Comparison of ENCODE assay signal across 8 mouse cellular contexts in genomic region chr16:49855836-49856503, GRCm38 (mm10). TPM values are rescaled to one million over a fixed set of nuclear protein-coding genes. Genes with fewer than 3 reads are reported as not detected.
A peak's percentile ranks its signal among the peaks of the same experiment; 100 is the strongest.
DNase-seq lines count a peak whose midpoint lies in the region; ATAC-seq and TF ChIP-seq lines count a peak whose summit lies in the region.

No protein-coding gene starts in this region.

- H3K4me3 ChIP-seq in heart, embryonic 15.5 days = peak overlapping the region; percentile 92
- peak overlapping the region; percentile 73 for H3K4me3 ChIP-seq in ES-Bruce4 (ENCODE audit: low read depth, low read length)
- peak overlapping the region; percentile 89 for H3K4me3 ChIP-seq in embryonic facial prominence, embryonic 11.5 days (ENCODE audit: low read depth, low read length)
- H3K4me3 ChIP-seq in intestine, postnatal 0 days (ENCODE audit: low read depth, low read length) = peak overlapping the region; percentile 97
- peak overlapping the region; percentile 99 for H3K4me3 ChIP-seq in midbrain, postnatal 0 days (ENCODE audit: low read depth, low read length)

- H3K27ac ChIP-seq in heart, embryonic 15.5 days = peak overlapping the region; percentile 99
- no peak overlapping the region for H3K27ac ChIP-seq in ES-Bruce4 (ENCODE audit: insufficient read depth, low read length)
- H3K27ac ChIP-seq in embryonic facial prominence, embryonic 11.5 days (replicated peaks; ENCODE audit: low read depth, low read length) = peak overlapping the region; percentile 96
- peak overlapping the region; percentile 97 for H3K27ac ChIP-seq in intestine, postnatal 0 days (ENCODE audit: low read depth, low read length)
- H3K27ac ChIP-seq in midbrain, postnatal 0 days (ENCODE audit: low read depth, low read length) = peak overlapping the region; percentile 94

- no peak for DNase-seq in heart, postnatal 4 days
- peak; percentile 68 for DNase-seq in embryonic facial prominence, embryonic 11.5 days (ENCODE audit: low spot score)
- peak; percentile 67 for DNase-seq in midbrain, postnatal 0 days (ENCODE audit: low spot score)
- no peak for DNase-seq in urinary bladder, postnatal 25 days (ENCODE audit: low spot score)

- no peak for TF ChIP-seq EP300 in ES-Bruce4 (IDR thresholded peaks at IDR 0.05; ENCODE audit: insufficient read depth, low read depth, low read length)

- TF ChIP-seq CTCF in ES-Bruce4 (IDR thresholded peaks at IDR 0.05; ENCODE audit: low read depth, low read length) = no peak
- TF ChIP-seq CTCF in intestine, postnatal 0 days (IDR thresholded peaks at IDR 0.05; ENCODE audit: low read depth) = no peak
- TF ChIP-seq CTCF in midbrain, postnatal 0 days (IDR thresholded peaks at IDR 0.05) = no peak

- TF ChIP-seq POLR2A in ES-Bruce4 (IDR thresholded peaks at IDR 0.05; ENCODE audit: insufficient read depth, low read length) = no peak

- no peaks in the 10 kb centered on the region for H3K27me3 ChIP-seq in heart, embryonic 15.5 days
- peaks cover 2% of the 10 kb centered on the region; the same call in 1 of the 2 replicates for H3K27me3 ChIP-seq in ES-Bruce4 (ENCODE audit: control insufficient read depth, insufficient read depth, low read length, poor library complexity, severe bottlenecking)
- no peaks in the 10 kb centered on the region for H3K27me3 ChIP-seq in embryonic facial prominence, embryonic 11.5 days (ENCODE audit: control insufficient read depth, insufficient read depth, low read length)
- no peaks in the 10 kb centered on the region for H3K27me3 ChIP-seq in intestine, postnatal 0 days (replicated peaks; ENCODE audit: control insufficient read depth, insufficient read depth, low read length)
- H3K27me3 ChIP-seq in midbrain, postnatal 0 days (ENCODE audit: insufficient read depth, low read length) = no peaks in the 10 kb centered on the region

- peaks cover 20% of the 10 kb centered on the region for H3K4me1 ChIP-seq in heart, embryonic 15.5 days (replicated peaks)
- peaks cover 2% of the 10 kb centered on the region for H3K4me1 ChIP-seq in ES-Bruce4 (ENCODE audit: control insufficient read depth, insufficient read depth, low read length)
- no peaks in the 10 kb centered on the region for H3K4me1 ChIP-seq in embryonic facial prominence, embryonic 11.5 days (ENCODE audit: control insufficient read depth, insufficient read depth, low read length)
- 0 out of 2 replicates have a peak, but pooled peaks cover 5% of the 10 kb centered on the region for H3K4me1 ChIP-seq in intestine, postnatal 0 days (replicated peaks; ENCODE audit: control insufficient read depth, insufficient read depth, low read length)
- H3K4me1 ChIP-seq in midbrain, postnatal 0 days (ENCODE audit: insufficient read depth, low read length) = no peaks in the 10 kb centered on the region

- no peaks in the 10 kb centered on the region for H3K36me3 ChIP-seq in heart, embryonic 15.5 days
- H3K36me3 ChIP-seq in ES-Bruce4 (ENCODE audit: control insufficient read depth, insufficient read depth, low read length, poor library complexity, severe bottlenecking) = no peaks in the 10 kb centered on the region
- H3K36me3 ChIP-seq in embryonic facial prominence, embryonic 11.5 days (replicated peaks; ENCODE audit: control insufficient read depth, insufficient read depth, low read depth, low read length) = no peaks in the 10 kb centered on the region
- H3K36me3 ChIP-seq in intestine, postnatal 0 days (ENCODE audit: control insufficient read depth, insufficient read depth) = no peaks in the 10 kb centered on the region
- H3K36me3 ChIP-seq in midbrain, postnatal 0 days (ENCODE audit: insufficient read depth, low read length) = no peaks in the 10 kb centered on the region

- peak overlapping the region; percentile 80 for H3K4me2 ChIP-seq in heart, embryonic 15.5 days
- H3K4me2 ChIP-seq in embryonic facial prominence, embryonic 11.5 days (ENCODE audit: low read depth, low read length) = peak overlapping the region; percentile 31
- H3K4me2 ChIP-seq in intestine, postnatal 0 days (replicated peaks; ENCODE audit: low read depth) = peak overlapping the region; percentile 67
- peak overlapping the region; percentile 70 for H3K4me2 ChIP-seq in midbrain, postnatal 0 days (ENCODE audit: low read depth, low read length, poor library complexity, severe bottlenecking)

- peak; percentile 72 for ATAC-seq in heart, embryonic 15.5 days (replicated peaks; ENCODE audit: insufficient number of reproducible peaks, insufficient read depth, low FRiP score, low read depth)
- ATAC-seq in embryonic facial prominence, embryonic 11.5 days (replicated peaks; ENCODE audit: insufficient number of reproducible peaks, low FRiP score, low TSS enrichment, low read depth) = peak; percentile 81
- peak; percentile 53 for ATAC-seq in intestine, postnatal 0 days
- peak; percentile 81 for ATAC-seq in midbrain, postnatal 0 days (ENCODE audit: low FRiP score)
- no peak for ATAC-seq in erythroid progenitor cell, adult 5-6 weeks (replicated peaks; ENCODE audit: low FRiP score, poor library complexity, severe bottlenecking)

- under 1% methylated on average over 37 of the region's 39 CpGs for WGBS in heart, embryonic 15.5 days
- 1% methylated on average over 36 of the region's 39 CpGs for WGBS in embryonic facial prominence, embryonic 11.5 days
- WGBS in intestine, postnatal 0 days = under 1% methylated on average over 21 of the region's 39 CpGs
- WGBS in midbrain, postnatal 0 days = under 1% methylated on average over 38 of the region's 39 CpGs

- H3K9ac ChIP-seq in heart, embryonic 15.5 days = peak overlapping the region; percentile 92
- H3K9ac ChIP-seq in ES-Bruce4 (ENCODE audit: low read depth, poor library complexity, severe bottlenecking) = peak overlapping the region; percentile 76
- H3K9ac ChIP-seq in embryonic facial prominence, embryonic 11.5 days (replicated peaks; ENCODE audit: low read length) = peak overlapping the region; percentile 88
- peak overlapping the region; percentile 87 for H3K9ac ChIP-seq in intestine, postnatal 0 days (ENCODE audit: low read depth, low read length)
- H3K9ac ChIP-seq in midbrain, postnatal 0 days (replicated peaks; ENCODE audit: low read length, poor library complexity, severe bottlenecking) = peak overlapping the region; percentile 89

- no peaks in the 10 kb centered on the region for H3K9me3 ChIP-seq in heart, embryonic 15.5 days (replicated peaks)
- H3K9me3 ChIP-seq in ES-Bruce4 (replicated peaks; ENCODE audit: control insufficient read depth, insufficient read depth, low read length, poor library complexity, severe bottlenecking) = no peaks in the 10 kb centered on the region
- no peaks in the 10 kb centered on the region for H3K9me3 ChIP-seq in embryonic facial prominence, embryonic 11.5 days (replicated peaks; ENCODE audit: control insufficient read depth, low read length)
- no peaks in the 10 kb centered on the region for H3K9me3 ChIP-seq in intestine, postnatal 0 days (ENCODE audit: control insufficient read depth)
- H3K9me3 ChIP-seq in midbrain, postnatal 0 days (ENCODE audit: low read length) = no peaks in the 10 kb centered on the region

RNA-seq across cellular contexts. Expression of gene Cd47, which starts 55.6 kb away (rescaled TPM):
- polyA plus RNA-seq in heart, embryonic 15.5 days (2015; fragmentation: Nextera tagmentation; extraction: Ambion mirVana) = 66.8 and 77.7 TPM in 2 replicates
- 10 to 100 TPM; 57.3 to 58.4 TPM for total RNA-seq in heart, postnatal 4 days (2021)
- 11.0 and 12.3 TPM in 2 replicates for polyA plus RNA-seq in ES-Bruce4 (2011; ENCODE audit: insufficient read depth, insufficient read length, low read depth, missing spikeins)
- 48.5 and 50.3 TPM in 2 replicates for polyA plus RNA-seq in embryonic facial prominence, embryonic 11.5 days (2014; fragmentation: Nextera tagmentation; extraction: Ambion mirVana)
- polyA plus RNA-seq in intestine, postnatal 0 days (2015; fragmentation: Nextera tagmentation; extraction: Ambion mirVana) = 98.2 and 113 TPM in 2 replicates
- 30.5 and 53.5 TPM in 2 replicates for total RNA-seq in midbrain, postnatal 0 days (2014; rRNA removed)
- polyA plus RNA-seq in midbrain, postnatal 0 days (2015; fragmentation: Nextera tagmentation; extraction: Ambion mirVana) = 163 and 185 TPM in 2 replicates
- 742 and 874 TPM in 2 replicates for total RNA-seq in erythroid progenitor cell, adult 5-6 weeks (2015; ENCODE audit: low replicate concordance)
- total RNA-seq in erythroid progenitor cell, adult 5-6 weeks (2017; ENCODE audit: low replicate concordance) = 624 and 761 TPM in 2 replicates

Comparison
In these comparisons a context has a peak if more than half of its experiments do, and no peak if none do; other contexts are left out.
1. DNase-seq: peak in embryonic facial prominence, embryonic 11.5 days (single experiment) and midbrain, postnatal 0 days (single experiment); none in heart, postnatal 4 days (single experiment) and urinary bladder, postnatal 25 days (single experiment).
2. Peak in every context shown above with its lines, with median percentiles within 50 percentile points of each other: H3K4me2 ChIP-seq, H3K4me3 ChIP-seq and H3K9ac ChIP-seq.